Mouse (Mus musculus): ENCODE measurements around the gene Grb2. TPM values are rescaled to one million over a fixed set of nuclear protein-coding genes. Genes with fewer than 3 reads are reported as not detected.

Gene Grb2
- polyA plus RNA-seq, 2 experiments, result 22.4 to 26.0 TPM

DNA sequence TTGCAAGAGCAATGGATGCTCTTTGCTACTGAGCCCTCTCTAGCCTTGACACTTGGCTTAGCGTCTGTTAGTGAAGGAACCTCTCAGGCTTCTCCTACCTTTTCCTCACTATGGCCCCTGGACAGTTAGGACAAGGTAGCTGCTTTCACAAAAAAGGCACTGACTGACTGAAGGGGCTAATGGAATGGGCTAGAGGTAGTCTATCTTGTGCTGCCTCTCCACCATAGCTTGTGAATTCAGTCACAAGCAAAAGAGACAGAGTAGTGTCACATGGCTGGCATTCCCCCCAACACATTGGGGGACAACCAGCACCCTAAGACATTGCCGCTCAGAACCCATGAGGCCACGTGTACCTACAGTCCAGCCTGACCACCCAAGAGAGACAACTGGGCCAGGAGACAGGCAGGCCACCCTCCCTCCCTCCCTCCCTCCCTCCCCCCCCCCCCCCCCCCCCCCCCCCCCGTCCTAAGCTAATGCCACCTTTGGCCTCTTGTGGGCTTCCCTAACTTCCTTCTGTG, 68.0 kb downstream of the Grb2 start:
- ATAC-seq (ENCODE audit: insufficient read depth) (no peak), DNase-seq (ENCODE audit: low read depth in 3 of 3, low spot score in 3 of 3) (no peak)
- H3K27me3 ChIP-seq (ENCODE audit: control insufficient read depth, insufficient read depth, low read length), result no peaks in the 10 kb centered on the region
- H3K36me3 ChIP-seq (replicated peaks; ENCODE audit: control insufficient read depth, insufficient read depth, low read depth), result no peaks in the 10 kb centered on the region; the same call in 1 of the 2 replicates
- H3K9ac ChIP-seq (replicated peaks), result no peak overlapping the region
- H3K9me3 ChIP-seq (ENCODE audit: control insufficient read depth, low read length), result no peaks in the 10 kb centered on the region
- WGBS (ENCODE audit: insufficient replicate concordance), result 50% methylated on average over 3 of the region's 4 CpGs
- no peak for TF ChIP-seq CTCF (IDR thresholded peaks at IDR 0.05; ENCODE audit: low read depth)
- TF ChIP-seq EP300 (IDR thresholded peaks at IDR 0.05; ENCODE audit: low read depth), result no peak
- no peak overlapping the region for H3K27ac ChIP-seq
- peaks cover 0 to 4% of the 10 kb centered on the region in 2 experiments; a peak in 2 of 4 replicates for H3K4me1 ChIP-seq (replicated peaks; ENCODE audit: control insufficient read depth in 2 of 2, insufficient read depth in 2 of 2, low read length in 1 of 2)
- H3K4me2 ChIP-seq (ENCODE audit: low read depth), result no peak overlapping the region
- H3K4me3 ChIP-seq (ENCODE audit: insufficient read depth in 1 of 2, low read depth in 2 of 2, low read length in 2 of 2), result no peak overlapping the region

DNA sequence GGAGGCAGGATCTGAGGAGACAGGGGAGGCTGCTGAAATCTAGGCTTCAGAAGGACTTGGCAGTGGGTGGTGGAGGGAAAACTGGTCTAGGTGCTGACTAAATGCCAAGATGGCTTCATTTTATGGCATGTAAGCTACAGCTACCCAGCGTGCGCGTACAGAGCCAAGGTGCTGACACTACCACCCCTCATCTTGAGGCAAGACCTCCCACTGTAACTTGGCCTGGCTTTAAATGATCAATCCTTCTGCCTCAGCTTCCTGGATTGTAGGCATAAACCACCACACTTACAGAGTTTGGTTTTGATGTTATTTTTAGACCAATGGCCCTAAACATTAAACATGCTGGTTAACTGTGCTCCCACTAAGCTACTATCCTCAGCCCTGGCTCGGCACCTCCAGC, 68.9 kb downstream of the Grb2 start:
- ATAC-seq (ENCODE audit: insufficient read depth) (no peak), DNase-seq (ENCODE audit: low read depth in 3 of 3, low spot score in 3 of 3) (no peak)
- Histone ChIP-seq H3K27me3 (ENCODE audit: control insufficient read depth, insufficient read depth, low read length) (no peaks in the 10 kb centered on the region), H3K9ac (replicated peaks) (no peak overlapping the region), H3K27ac (no peak overlapping the region), H3K4me2 (ENCODE audit: low read depth) (no peak overlapping the region), H3K4me3 (ENCODE audit: insufficient read depth in 1 of 2, low read depth in 2 of 2, low read length in 2 of 2) (no peak overlapping the region), H3K36me3 (replicated peaks; ENCODE audit: control insufficient read depth, insufficient read depth, low read depth) (no peaks in the 10 kb centered on the region), H3K4me1 (replicated peaks; ENCODE audit: control insufficient read depth in 2 of 2, insufficient read depth in 2 of 2, low read length in 1 of 2) (peaks cover 0 to 4% of the 10 kb centered on the region in 2 experiments; a peak in 2 of 4 replicates), H3K9me3 (ENCODE audit: control insufficient read depth, low read length) (no peaks in the 10 kb centered on the region)
- TF ChIP-seq EP300 (IDR thresholded peaks at IDR 0.05; ENCODE audit: low read depth) (no peak), CTCF (IDR thresholded peaks at IDR 0.05; ENCODE audit: low read depth) (no peak)
- 71% methylated on average over 4 of the region's 4 CpGs for WGBS (ENCODE audit: insufficient replicate concordance)

DNA sequence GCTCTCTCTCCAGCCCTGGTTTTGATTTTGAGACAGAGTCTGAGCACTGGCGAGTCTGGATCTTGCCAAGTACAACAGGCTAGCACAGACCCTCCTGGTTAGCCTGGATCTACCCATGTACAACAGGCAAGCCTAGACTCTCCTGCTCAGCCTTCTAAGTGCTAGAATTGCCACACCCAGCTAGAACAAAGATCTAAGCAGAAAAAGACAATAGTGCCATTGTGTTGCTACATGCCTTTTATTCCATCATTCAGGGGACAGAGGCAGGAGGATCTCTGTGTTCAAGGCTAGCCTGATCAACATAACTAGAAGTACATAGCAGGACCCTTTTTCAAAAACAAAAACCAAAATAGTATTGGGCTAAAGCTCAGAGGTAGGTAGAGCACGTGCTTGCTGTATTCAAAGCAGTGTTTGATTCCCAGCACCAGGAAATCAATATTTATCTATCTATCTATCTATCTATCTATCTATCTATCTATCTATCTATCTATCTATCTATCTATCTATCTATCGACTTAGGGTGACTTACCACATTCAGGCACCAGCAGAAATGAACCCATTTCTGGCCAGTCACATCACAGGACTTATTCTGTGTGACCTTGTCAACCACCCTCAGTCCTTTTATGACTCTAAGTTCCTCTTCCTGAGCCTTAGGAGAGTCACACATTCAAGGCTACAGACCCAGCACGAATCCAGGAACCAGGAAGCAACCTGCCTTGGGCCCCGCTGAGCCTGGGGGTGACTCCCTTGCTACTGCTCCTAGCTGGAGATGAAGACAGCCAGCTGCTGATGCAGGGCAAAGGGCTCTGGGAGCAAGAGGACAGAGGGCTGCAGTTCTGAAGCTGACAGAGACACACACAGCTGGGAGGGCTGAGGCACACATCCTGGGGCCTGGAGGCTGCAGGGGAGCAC, 69.6 kb downstream of the Grb2 start:
- TF ChIP-seq CTCF (IDR thresholded peaks at IDR 0.05; ENCODE audit: low read depth), result no peak
- no peak for TF ChIP-seq EP300 (IDR thresholded peaks at IDR 0.05; ENCODE audit: low read depth)
- H3K9ac ChIP-seq (replicated peaks), result no peak overlapping the region
- H3K36me3 ChIP-seq (replicated peaks; ENCODE audit: control insufficient read depth, insufficient read depth, low read depth), result no peaks in the 10 kb centered on the region
- DNase-seq (ENCODE audit: low read depth in 3 of 3, low spot score in 3 of 3), result no peak
- H3K9me3 ChIP-seq (ENCODE audit: control insufficient read depth, low read length), result no peaks in the 10 kb centered on the region
- peaks cover 0 to 4% of the 10 kb centered on the region in 2 experiments; a peak in 2 of 4 replicates for H3K4me1 ChIP-seq (replicated peaks; ENCODE audit: control insufficient read depth in 2 of 2, insufficient read depth in 2 of 2, low read length in 1 of 2)
- no peak for ATAC-seq (ENCODE audit: insufficient read depth)
- 37% methylated on average over 5 of the region's 5 CpGs for WGBS (ENCODE audit: insufficient replicate concordance)
- H3K4me3 ChIP-seq (ENCODE audit: insufficient read depth in 1 of 2, low read depth in 2 of 2, low read length in 2 of 2), result no peak overlapping the region
- no peak overlapping the region for H3K27ac ChIP-seq
- H3K27me3 ChIP-seq (ENCODE audit: control insufficient read depth, insufficient read depth, low read length), result no peaks in the 10 kb centered on the region
- H3K4me2 ChIP-seq (ENCODE audit: low read depth), result no peak overlapping the region

DNA sequence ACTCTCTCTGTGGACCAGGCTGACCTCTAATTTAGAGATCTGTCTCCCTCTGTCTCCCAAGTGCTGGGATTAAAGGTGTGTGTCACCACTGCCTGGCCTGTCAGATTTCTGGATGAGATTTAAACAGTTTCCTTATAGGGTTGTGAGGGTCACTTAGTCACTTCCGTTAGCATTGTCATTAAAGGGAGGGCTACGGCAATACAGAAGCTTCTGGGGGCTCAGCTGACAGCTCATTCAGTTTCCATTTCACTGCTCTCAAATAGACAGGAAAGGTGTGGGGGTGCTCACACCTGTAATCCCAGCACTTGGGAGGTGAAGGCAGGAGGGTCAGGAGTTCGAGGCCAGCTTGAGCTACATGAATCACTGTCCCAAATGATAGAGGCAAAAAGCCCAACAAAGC, 71.4 kb downstream of the Grb2 start:
- no peak overlapping the region for H3K9ac ChIP-seq (replicated peaks)
- H3K27me3 ChIP-seq (ENCODE audit: control insufficient read depth, insufficient read depth, low read length), result no peaks in the 10 kb centered on the region
- H3K9me3 ChIP-seq (ENCODE audit: control insufficient read depth, low read length), result no peaks in the 10 kb centered on the region
- TF ChIP-seq CTCF (IDR thresholded peaks at IDR 0.05; ENCODE audit: low read depth) (no peak), EP300 (IDR thresholded peaks at IDR 0.05; ENCODE audit: low read depth) (no peak)
- ATAC-seq (ENCODE audit: insufficient read depth) (no peak), DNase-seq (ENCODE audit: low read depth in 3 of 3, low spot score in 3 of 3) (no peak)
- H3K36me3 ChIP-seq (replicated peaks; ENCODE audit: control insufficient read depth, insufficient read depth, low read depth), result no peaks in the 10 kb centered on the region
- H3K27ac ChIP-seq, result no peak overlapping the region
- peaks cover 0 to 4% of the 10 kb centered on the region in 2 experiments; a peak in 2 of 4 replicates for H3K4me1 ChIP-seq (replicated peaks; ENCODE audit: control insufficient read depth in 2 of 2, insufficient read depth in 2 of 2, low read length in 1 of 2)
- WGBS (ENCODE audit: insufficient replicate concordance), result 60% methylated on average over 3 of the region's 3 CpGs
- H3K4me2 ChIP-seq (ENCODE audit: low read depth), result no peak overlapping the region
- H3K4me3 ChIP-seq (ENCODE audit: insufficient read depth in 1 of 2, low read depth in 2 of 2, low read length in 2 of 2), result no peak overlapping the region

DNA sequence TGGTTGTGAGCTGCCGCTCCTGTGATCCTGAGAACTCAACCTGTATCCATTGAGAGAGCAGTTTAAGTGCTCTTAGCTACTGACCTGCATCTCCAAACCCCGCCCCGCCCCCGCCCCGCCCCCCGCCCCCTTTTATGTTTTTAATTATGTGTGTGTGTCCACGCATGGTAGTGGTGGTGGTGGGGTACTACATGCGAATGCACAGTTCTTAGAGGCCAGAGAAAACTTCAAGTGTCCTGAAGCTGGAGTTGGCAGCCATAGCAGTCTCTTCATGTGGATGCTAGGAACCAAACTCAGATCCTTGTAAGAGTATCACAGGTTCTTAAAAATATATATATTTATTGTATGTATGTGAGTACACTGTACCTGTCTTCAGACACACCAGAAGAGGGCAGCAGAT, 72.9 kb downstream of the Grb2 start:
- Histone ChIP-seq H3K27ac (no peak overlapping the region), H3K36me3 (replicated peaks; ENCODE audit: control insufficient read depth, insufficient read depth, low read depth) (no peaks in the 10 kb centered on the region), H3K27me3 (ENCODE audit: control insufficient read depth, insufficient read depth, low read length) (no peaks in the 10 kb centered on the region), H3K4me2 (ENCODE audit: low read depth) (no peak overlapping the region), H3K9me3 (ENCODE audit: control insufficient read depth, low read length) (no peaks in the 10 kb centered on the region), H3K4me3 (ENCODE audit: insufficient read depth in 1 of 2, low read depth in 2 of 2, low read length in 2 of 2) (no peak overlapping the region), H3K4me1 (replicated peaks; ENCODE audit: control insufficient read depth in 2 of 2, insufficient read depth in 2 of 2, low read length in 1 of 2) (peaks cover 0 to 6% of the 10 kb centered on the region in 2 experiments; a peak in 2 of 4 replicates), H3K9ac (replicated peaks) (no peak overlapping the region)
- WGBS (ENCODE audit: insufficient replicate concordance), result 62% methylated on average over 8 of the region's 8 CpGs
- DNase-seq (ENCODE audit: low read depth in 3 of 3, low spot score in 3 of 3) (no peak), ATAC-seq (ENCODE audit: insufficient read depth) (no peak)
- no peak for TF ChIP-seq CTCF (IDR thresholded peaks at IDR 0.05; ENCODE audit: low read depth)
- no peak for TF ChIP-seq EP300 (IDR thresholded peaks at IDR 0.05; ENCODE audit: low read depth)

Measured in liver, embryonic 14.5 days (tissue).